Mouse (Mus musculus): ENCODE measurements at regions not wholly inside any gene's neighbourhood (a gene's known extent, or its start where the extent isn't known, plus 50 kb on each side); places are given as distances from the start of the nearest gene placed in this dataset.

- DNase-seq: no peak
These were observed 941.9 kb downstream of the Efnb2 start for GRCm38 (mm10) chr8:7718898-7719696.

DNA sequence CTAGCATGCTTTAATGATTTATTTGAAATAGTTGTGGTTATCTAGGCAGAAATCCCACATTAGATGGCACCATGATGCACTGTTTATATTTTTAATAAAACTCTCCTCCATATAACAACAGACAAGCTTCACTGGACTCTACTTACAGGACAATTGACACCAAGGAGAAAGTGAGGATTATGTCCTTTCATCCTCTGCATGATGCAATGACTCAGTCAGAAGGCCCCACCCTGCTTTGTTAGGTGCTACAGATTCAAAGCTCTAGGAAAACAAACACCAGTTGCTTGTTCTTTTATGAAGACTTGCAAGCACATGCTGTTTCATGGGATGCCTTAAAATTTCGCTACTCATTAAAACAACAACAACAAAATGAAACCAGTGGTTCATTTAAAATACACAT is 950.3 kb downstream of the Efnb2 start:
- no peak for DNase-seq

GRCm38 (mm10) chr8:7709406-7709805 is 951.6 kb downstream of the Efnb2 start:
- DNase-seq: no peak

- DNase-seq: no peak
These were observed 969.6 kb downstream of the Efnb2 start for GRCm38 (mm10) chr8:7691355-7691996.

GRCm38 (mm10) chr8:7653804-7654203 is 1007.2 kb downstream of the Efnb2 start:
- no peak for DNase-seq

Measured in heart, adult 11 months (tissue).